Mouse (Mus musculus) MEL (cell line): ENCODE measurements at regions not wholly inside any gene's neighbourhood (a gene's known extent, or its start where the extent isn't known, plus 50 kb on each side); places are given as distances from the start of the nearest gene placed in this dataset.

Experiments
- DNase-seq: peaks from one replicate; pipeline ENCODE4 v3.0.0; 2011; ENCODE audit warnings: low read depth, low spot score
- H3K27ac ChIP-seq: 2 replicates; pipeline ENCODE4 v1.5.1; 2012; ENCODE audit warnings: low read depth, mild to moderate bottlenecking, control low read depth, low read length, moderate library complexity; ENCODE audit not compliant: control insufficient read depth
- H3K27me3 ChIP-seq, 2 experiments: fragments of 150-350 bp in 1 of 2; sonication (generic) in 1 of 2; 2 replicates each; pipeline ENCODE4 v1.6.1; 2012; ENCODE audit warnings: low read length in 2 of 2, mild to moderate bottlenecking in 2 of 2, improper control_type of control experiment in 1 of 2, moderate library complexity in 1 of 2; ENCODE audit not compliant: insufficient read depth in 2 of 2, control insufficient read depth in 1 of 2
- H3K36me3 ChIP-seq, 2 experiments: 2 replicates each; pipeline ENCODE4 v1.6.1; 2012 to 2014; ENCODE audit warnings: low read length in 2 of 2, improper control_type of control experiment in 1 of 2, inconsistent platforms in 1 of 2, mild to moderate bottlenecking in 1 of 2; ENCODE audit not compliant: insufficient read depth in 2 of 2, control insufficient read depth in 1 of 2
- H3K4me1 ChIP-seq, 2 experiments: fragments of 150-350 bp in 1 of 2; sonication (generic) in 1 of 2; 2 replicates each; pipeline ENCODE4 v1.6.1; 2012; ENCODE audit warnings: low read length in 2 of 2, improper control_type of control experiment in 1 of 2, mild to moderate bottlenecking in 1 of 2; ENCODE audit not compliant: insufficient read depth in 2 of 2, control insufficient read depth in 1 of 2
- H3K4me3 ChIP-seq, 2 experiments: fragments of 150-350 bp in 1 of 2; sonication (generic) in 1 of 2; 2 replicates each; pipeline ENCODE4 v1.5.1; 2012; ENCODE audit warnings: low read depth in 2 of 2, low read length in 2 of 2, mild to moderate bottlenecking in 2 of 2, moderate library complexity in 2 of 2, control low read depth in 1 of 2, improper control_type of control experiment in 1 of 2; ENCODE audit not compliant: control insufficient read depth in 1 of 2, insufficient read depth in 1 of 2
- H3K79me2 ChIP-seq: 2 replicates; pipeline ENCODE4 v1.6.1; 2012; ENCODE audit warnings: mild to moderate bottlenecking, low read length, moderate library complexity; ENCODE audit not compliant: control insufficient read depth, poor library complexity, insufficient read depth
- H3K9ac ChIP-seq: 2 replicates; pipeline ENCODE4 v1.6.1; 2012; ENCODE audit warnings: low read depth, mild to moderate bottlenecking, control low read depth, low read length, moderate library complexity; ENCODE audit not compliant: control insufficient read depth, poor library complexity, severe bottlenecking
- H3K9me3 ChIP-seq: fragments of 150-350 bp; sonication (generic); replicated peaks from 2 replicates; pipeline ENCODE4 v1.6.1; 2012; ENCODE audit warnings: mild to moderate bottlenecking, low read length, improper control_type of control experiment, moderate library complexity; ENCODE audit not compliant: insufficient read depth
- CHD1 ChIP-seq: IDR thresholded peaks from 2 replicates; pipeline ENCODE4 v1.6.1; 2012; ENCODE audit warnings: low read depth, mild to moderate bottlenecking, inconsistent platforms, low read length, improper control_type of control experiment
- CHD2 ChIP-seq: IDR thresholded peaks from 2 replicates; pipeline ENCODE4 v1.6.1; 2011; ENCODE audit warnings: low read length, improper control_type of control experiment
- CTCF ChIP-seq, 3 experiments: IDR thresholded peaks in 2 of 3; conservative IDR thresholded peaks in 1 of 3; 2 replicates each; pipeline ENCODE4 v1.5.1; 2011 to 2012; ENCODE audit warnings: low read length in 3 of 3, low read depth in 2 of 3, mild to moderate bottlenecking in 2 of 3, improper control_type of control experiment in 1 of 3, inconsistent platforms in 1 of 3, mixed read lengths in 1 of 3, moderate library complexity in 1 of 3; ENCODE audit not compliant: control insufficient read depth in 1 of 3, insufficient read depth in 1 of 3, poor library complexity in 1 of 3, severe bottlenecking in 1 of 3
- E2F4 ChIP-seq: IDR thresholded peaks from 2 replicates; pipeline ENCODE4 v1.6.1; 2011; ENCODE audit warnings: low read depth, low read length, improper control_type of control experiment, borderline replicate concordance
- ELF1 ChIP-seq: IDR thresholded peaks from 2 replicates; pipeline ENCODE4 v1.6.1; 2014; ENCODE audit warnings: low read depth, mild to moderate bottlenecking, inconsistent platforms, low read length, improper control_type of control experiment, moderate library complexity
- ETS1 ChIP-seq: IDR thresholded peaks from 2 replicates; pipeline ENCODE4 v1.6.1; 2012; ENCODE audit warnings: low read depth, mild to moderate bottlenecking, inconsistent platforms, low read length, improper control_type of control experiment, moderate library complexity
- GABPA ChIP-seq: IDR thresholded peaks from 2 replicates; pipeline ENCODE4 v1.6.1; 2012; ENCODE audit warnings: low read depth, mild to moderate bottlenecking, inconsistent platforms, low read length, improper control_type of control experiment, moderate library complexity
- JUND ChIP-seq: IDR thresholded peaks from 2 replicates; pipeline ENCODE4 v1.6.1; 2011; ENCODE audit warnings: low read depth, mild to moderate bottlenecking, improper control_type of control experiment, low read length
- KAT2A ChIP-seq: conservative IDR thresholded peaks from 2 replicates; pipeline ENCODE4 v1.6.1; 2012; ENCODE audit warnings: low read depth, low read length, improper control_type of control experiment, inconsistent platforms
- MAFK ChIP-seq: IDR thresholded peaks from 2 replicates; pipeline ENCODE4 v1.6.1; 2011; ENCODE audit warnings: low read depth, mild to moderate bottlenecking, low read length, improper control_type of control experiment, borderline replicate concordance
- RAD21 ChIP-seq: IDR thresholded peaks from 2 replicates; pipeline ENCODE4 v1.6.1; 2011; ENCODE audit warnings: mild to moderate bottlenecking, low read depth, low read length, improper control_type of control experiment
- RCOR1 ChIP-seq: IDR thresholded peaks from 2 replicates; pipeline ENCODE4 v1.6.1; 2012; ENCODE audit warnings: low read depth, mild to moderate bottlenecking, inconsistent platforms, low read length, improper control_type of control experiment
- SIN3A ChIP-seq: IDR thresholded peaks from 2 replicates; pipeline ENCODE4 v1.6.1; 2012; ENCODE audit warnings: low read length, improper control_type of control experiment, inconsistent platforms
- SMC3 ChIP-seq: IDR thresholded peaks from 2 replicates; pipeline ENCODE4 v1.6.1; 2011; ENCODE audit warnings: low read depth, low read length, improper control_type of control experiment
- TAL1 ChIP-seq: IDR thresholded peaks from 2 replicates; pipeline ENCODE4 v1.6.1; 2012; ENCODE audit warnings: mild to moderate bottlenecking, inconsistent platforms, low read length, moderate library complexity, mixed read lengths
- TBP ChIP-seq: IDR thresholded peaks from 2 replicates; pipeline ENCODE4 v1.8.0; 2011; ENCODE audit warnings: low read depth, low read length, improper control_type of control experiment
- USF1 ChIP-seq: IDR thresholded peaks from 2 replicates; pipeline ENCODE4 v1.6.1; 2014; ENCODE audit warnings: low read depth, mild to moderate bottlenecking, inconsistent platforms, low read length, improper control_type of control experiment, moderate library complexity
- USF2 ChIP-seq, 2 experiments: IDR thresholded peaks; 2 replicates each; pipeline ENCODE4 v1.6.1; 2011 to 2012; ENCODE audit warnings: improper control_type of control experiment in 2 of 2, low read length in 2 of 2, borderline replicate concordance in 1 of 2, inconsistent platforms in 1 of 2, low read depth in 1 of 2, mild to moderate bottlenecking in 1 of 2; ENCODE audit not compliant: insufficient read depth in 1 of 2
- ZC3H11A ChIP-seq: IDR thresholded peaks from 2 replicates; pipeline ENCODE4 v1.6.1; 2012; ENCODE audit warnings: low read depth, mild to moderate bottlenecking, inconsistent platforms, low read length, improper control_type of control experiment
- ZKSCAN1 ChIP-seq: IDR thresholded peaks from 2 replicates; pipeline ENCODE4 v1.6.1; 2012; ENCODE audit warnings: low read depth, mild to moderate bottlenecking, inconsistent platforms, low read length, improper control_type of control experiment, moderate library complexity

DNA sequence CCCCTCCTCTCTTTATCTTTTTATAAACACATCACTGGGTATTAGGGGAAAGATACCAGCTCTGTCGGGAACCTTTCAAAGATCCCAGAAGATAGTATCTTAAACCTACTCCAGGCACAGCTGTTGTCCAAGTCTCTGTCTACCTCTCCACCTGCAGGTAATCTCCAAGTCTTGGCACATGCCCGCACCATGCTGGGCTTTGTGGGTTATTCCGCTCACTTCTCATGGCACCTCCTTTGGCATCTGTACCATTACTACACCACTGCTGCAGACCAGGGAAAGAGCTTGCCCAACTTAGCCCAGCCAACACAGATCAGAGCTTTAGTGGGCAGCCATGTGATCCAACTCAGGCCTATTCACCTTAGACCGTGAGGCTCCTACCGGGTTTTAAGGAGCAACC, 127.0 kb upstream of the Arid1b start:
- Histone ChIP-seq H3K79me2 (no peaks in the 10 kb centered on the region), H3K27ac (no peak overlapping the region), H3K4me1 (no peaks in the 10 kb centered on the region), H3K36me3 (no peaks in the 10 kb centered on the region), H3K27me3 (peaks cover 0 to 3% of the 10 kb centered on the region in 2 experiments; a peak in 2 of 4 replicates)
- TF ChIP-seq ZKSCAN1 = no peak
- TF ChIP-seq SMC3 = no peak
- no peak for TF ChIP-seq TBP
- TF ChIP-seq E2F4 = no peak
- TF ChIP-seq, all 39 proteins: peak for 0
- no peak for DNase-seq
- no peak overlapping the region for H3K9ac ChIP-seq
- no peak overlapping the region for H3K4me3 ChIP-seq
- no peaks in the 10 kb centered on the region for H3K9me3 ChIP-seq

DNA sequence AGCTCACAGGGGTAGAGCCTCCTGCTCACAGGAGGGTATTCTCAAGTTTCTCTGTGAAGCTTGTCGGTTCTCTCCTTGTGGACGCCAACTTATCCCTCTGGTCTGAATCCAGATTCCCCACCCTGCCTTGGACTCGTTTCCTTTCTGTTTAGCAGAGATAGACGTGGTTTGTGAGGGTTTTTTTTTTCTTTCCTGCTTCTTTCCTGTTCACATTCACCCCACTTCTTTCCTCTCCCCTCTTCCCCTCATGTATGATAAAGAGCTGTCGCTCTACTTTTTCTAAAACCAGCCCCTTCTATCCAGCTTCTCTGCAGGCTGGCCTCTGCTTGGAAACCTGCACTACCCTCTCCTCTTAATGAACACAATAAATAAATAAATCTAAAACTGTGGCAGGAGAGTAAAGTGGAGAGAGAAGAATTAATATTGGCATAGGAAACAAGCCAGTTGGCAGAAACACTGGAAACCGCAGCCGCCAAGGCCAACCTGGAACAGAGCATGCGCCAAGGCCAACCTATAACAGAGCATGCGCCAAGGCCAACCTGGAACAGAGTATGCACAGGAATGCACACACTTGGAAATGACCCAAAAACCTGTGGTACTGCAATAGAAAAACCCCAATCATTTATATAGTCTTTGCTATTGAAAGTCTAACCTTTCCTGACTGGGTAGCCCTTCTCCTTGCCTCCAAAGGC, 126.2 kb upstream of the Arid1b start:
- no peaks in the 10 kb centered on the region for H3K4me1 ChIP-seq
- no peak for DNase-seq
- H3K4me3 ChIP-seq = no peak overlapping the region
- peaks cover 0 to 3% of the 10 kb centered on the region in 2 experiments; a peak in 2 of 4 replicates for H3K27me3 ChIP-seq
- no peaks in the 10 kb centered on the region for H3K79me2 ChIP-seq
- no peak overlapping the region for H3K27ac ChIP-seq
- H3K9me3 ChIP-seq = no peaks in the 10 kb centered on the region
- H3K9ac ChIP-seq = no peak overlapping the region
- TF ChIP-seq CHD1 = no peak
- no peak for TF ChIP-seq JUND
- TF ChIP-seq ZC3H11A = no peak
- TF ChIP-seq SIN3A = no peak
- TF ChIP-seq ETS1 = no peak
- no peak for TF ChIP-seq CTCF (IDR thresholded peaks at IDR 0.05 in 2 of 3, conservative IDR thresholded peaks at IDR 0.05 in 1 of 3; ENCODE audit: control insufficient read depth in 1 of 3, insufficient read depth in 1 of 3, low read depth in 2 of 3, low read length in 3 of 3, poor library complexity in 1 of 3, severe bottlenecking in 1 of 3)
- TF ChIP-seq RAD21 = no peak
- TF ChIP-seq SMC3 = no peak
- TF ChIP-seq USF2 (IDR thresholded peaks at IDR 0.05; ENCODE audit: borderline replicate concordance in 1 of 2, insufficient read depth in 1 of 2, low read depth in 1 of 2, low read length in 2 of 2) = no peak
- TF ChIP-seq GABPA = no peak
- TF ChIP-seq ELF1 = no peak
- TF ChIP-seq MAFK = no peak
- no peak for TF ChIP-seq RCOR1
- TF ChIP-seq TBP = no peak
- TF ChIP-seq KAT2A = no peak
- TF ChIP-seq CHD2 = no peak
- no peak for TF ChIP-seq TAL1
- no peak for TF ChIP-seq USF1
- H3K36me3 ChIP-seq = no peaks in the 10 kb centered on the region
